Mouse (Mus musculus) spleen, adult 2 months (tissue): ENCODE measurements around the gene Hsd17b3.

Experiments used
- CTCF ChIP-seq: fragments of 200-500 bp; IDR thresholded peaks from 2 replicates; pipeline ENCODE4 v1.5.1; 2011; ENCODE audit warnings: mild to moderate bottlenecking, inconsistent platforms; ENCODE audit not compliant: insufficient read depth, insufficient read length, insufficient replicate concordance; ENCODE audit errors: extremely low read depth
- POLR2A ChIP-seq: fragments of 200-500 bp; IDR thresholded peaks from 2 replicates; pipeline ENCODE4 v1.6.1; 2011; ENCODE audit warnings: low read depth, low read length, inconsistent platforms

- TF ChIP-seq CTCF (no peak), POLR2A (no peak)
Observed at GRCm38 (mm10) chr13:64076074-64076473, 13.0 kb downstream of the Hsd17b3 start.
